Mouse (Mus musculus) stomach, embryonic 14.5 days (tissue): Measurements from ENCODE around the gene Egln1. TPM values are rescaled to one million over a fixed set of nuclear protein-coding genes. Genes with fewer than 3 reads are reported as not detected.
A peak's percentile ranks its signal among the peaks of the same experiment; 100 is the strongest.

Experiments used
- ATAC-seq: fragments of 200-750 bp; cut with Nextera tagmentation; 2 replicates; pipeline ENCODE4 v1.8.0; 2017; ENCODE audit warnings: low read depth, moderate TSS enrichment; ENCODE audit not compliant: insufficient number of reproducible peaks, insufficient read depth, low FRiP score
- H3K27ac ChIP-seq: fragments of 300-500 bp; sonication (generic); 2 replicates; pipeline ENCODE4 v1.5.1; 2014; ENCODE audit warnings: mild to moderate bottlenecking, low read length, moderate library complexity, mixed read lengths
- H3K27me3 ChIP-seq: fragments of 300-500 bp; sonication (generic); 2 replicates; pipeline ENCODE4 v1.6.1; 2014; ENCODE audit warnings: low read length, control low read depth, mixed read lengths; ENCODE audit not compliant: control insufficient read depth, insufficient read depth
- H3K36me3 ChIP-seq: fragments of 300-500 bp; sonication (generic); 2 replicates; pipeline ENCODE4 v1.6.1; 2014; ENCODE audit warnings: mild to moderate bottlenecking, control low read depth, low read length, moderate library complexity, mixed read lengths; ENCODE audit not compliant: control insufficient read depth, insufficient read depth
- H3K4me1 ChIP-seq: fragments of 300-500 bp; sonication (generic); 2 replicates; pipeline ENCODE4 v1.6.1; 2014; ENCODE audit warnings: low read length, control low read depth, mixed read lengths; ENCODE audit not compliant: control insufficient read depth, insufficient read depth
- H3K4me2 ChIP-seq: fragments of 300-500 bp; sonication (generic); replicated peaks from 2 replicates; pipeline ENCODE4 v1.6.1; 2014; ENCODE audit warnings: low read depth, low read length, control low read depth
- H3K4me3 ChIP-seq: fragments of 300-500 bp; sonication (generic); 2 replicates; pipeline ENCODE4 v1.5.1; 2014; ENCODE audit warnings: low read depth, low read length, control low read depth
- H3K9ac ChIP-seq: fragments of 300-500 bp; sonication (generic); replicated peaks from 2 replicates; pipeline ENCODE4 v1.6.1; 2014; ENCODE audit warnings: low read depth, mild to moderate bottlenecking, control low read depth, low read length, moderate library complexity, mixed read lengths
- H3K9me3 ChIP-seq: fragments of 300-500 bp; sonication (generic); 2 replicates; pipeline ENCODE4 v1.6.1; 2016; ENCODE audit warnings: low read depth, low read length, control low read depth; ENCODE audit not compliant: control insufficient read depth
- WGBS: fragments of 180-500 bp; shearing (Covaris S2); extraction: QIAGEN DNeasy Blood & Tissue Kit; methylation state at CpG from one replicate; pipeline ENCODE4 v1.1.7; 2014; 5-methylcytosine and 5-hydroxymethylcytosine counted together
- polyA plus RNA-seq: library from polyadenylated mRNA; unstranded; fragments of >200 nt; fragmentation: Nextera tagmentation; extraction: Ambion mirVana; gene quantifications from 2 replicates; pipeline ENCODE4 v1.2.1, GENCODE M21; 2014

The Egln1 gene
- 20.1 and 21.8 TPM in 2 replicates for polyA plus RNA-seq

DNA sequence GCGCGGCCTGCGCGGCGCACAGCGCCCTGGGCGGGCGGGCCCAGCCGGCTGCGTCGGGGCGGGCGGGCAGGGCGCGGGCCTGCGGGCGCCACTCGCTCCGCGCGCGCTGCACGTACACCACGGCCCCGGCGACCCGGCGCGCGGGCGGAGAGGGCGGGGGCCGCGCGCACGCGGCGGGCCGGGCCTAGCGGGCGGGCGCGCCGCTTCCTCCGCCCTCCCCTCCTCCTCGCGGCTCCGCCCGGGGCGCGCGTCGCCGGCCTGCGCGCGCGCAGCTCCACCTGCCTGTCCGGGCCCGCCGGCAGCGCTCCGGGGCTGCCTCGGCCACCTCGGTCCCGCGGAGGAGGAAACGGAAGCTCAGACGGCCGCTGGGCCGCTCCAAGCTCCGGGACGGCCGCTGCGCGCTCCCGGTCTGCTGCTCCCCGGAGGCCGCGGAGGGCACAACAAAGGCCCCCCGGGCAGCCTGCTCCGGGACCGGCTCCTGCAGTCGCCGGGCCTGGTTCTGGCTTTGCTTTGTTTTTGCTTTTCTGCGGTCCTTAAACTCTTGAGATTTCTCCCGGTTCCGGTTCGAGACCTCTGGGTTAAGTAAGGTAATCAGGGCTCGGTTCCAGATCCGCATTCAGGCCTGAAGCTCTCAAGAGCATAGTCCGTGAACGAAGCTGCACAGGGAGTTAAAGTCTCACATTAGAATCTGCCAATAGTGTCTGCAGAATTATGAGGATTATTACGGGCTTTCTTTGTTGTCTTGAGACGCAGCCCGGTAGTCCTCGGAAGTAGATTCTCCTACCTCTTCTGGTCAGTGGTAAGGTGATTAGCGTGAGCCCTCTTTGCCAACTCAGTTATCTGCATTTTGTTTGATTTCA, at the start of gene Egln1:
Gene Egln1 (minus strand): TSS at position 116 of the 860 bp plus-strand sequence.
- Histone ChIP-seq H3K4me1 (peaks cover 14% of the 10 kb centered on the region; the same call in 1 of the 2 replicates), H3K4me3 (peak within 1 kb of the TSS; percentile 86), H3K9me3 (no peaks in the 10 kb centered on the region), H3K4me2 (peak within 1 kb of the TSS; percentile 84), H3K27me3 (no peaks in the 10 kb centered on the region), H3K9ac (peak within 1 kb of the TSS; percentile 95), H3K27ac (peak within 1 kb of the TSS; percentile 97), H3K36me3 (no peaks in the 10 kb centered on the region; the same call in 1 of the 2 replicates)
- peak; percentile 83 for ATAC-seq
- 1% methylated on average over 46 of the region's 98 CpGs for WGBS

- Histone ChIP-seq H3K9ac (no peak overlapping the region), H3K36me3 (no peaks in the 10 kb centered on the region), H3K4me2 (no peak overlapping the region), H3K27me3 (no peaks in the 10 kb centered on the region), H3K9me3 (no peaks in the 10 kb centered on the region), H3K27ac (no peak overlapping the region), H3K4me1 (no peaks in the 10 kb centered on the region), H3K4me3 (no peak overlapping the region)
- no peak for ATAC-seq
- 58% methylated on average over 2 of the region's 2 CpGs for WGBS
These were observed 46.7 kb upstream of the Egln1 start for GRCm38 (mm10) chr8:124995776-124996175.

DNA sequence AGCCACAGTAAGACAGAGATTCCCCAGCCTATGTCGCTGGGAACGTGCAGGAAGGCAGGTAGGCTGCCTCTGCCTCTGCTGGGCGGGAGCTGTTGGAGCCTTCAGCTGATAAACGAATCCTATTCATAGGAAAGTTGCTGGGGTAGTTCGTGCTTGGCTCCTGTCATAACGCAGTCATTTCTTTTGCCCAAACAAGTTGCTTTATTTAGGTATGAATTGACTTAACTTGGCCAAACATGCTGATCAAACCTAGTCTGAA, 42.5 kb upstream of the Egln1 start:
- no peak overlapping the region for H3K9ac ChIP-seq
- H3K27ac ChIP-seq = no peak overlapping the region; the same call in 1 of the 2 replicates
- peak overlapping the region; percentile 24 for H3K4me2 ChIP-seq
- no peaks in the 10 kb centered on the region for H3K27me3 ChIP-seq
- H3K4me1 ChIP-seq = no peaks in the 10 kb centered on the region
- 19% methylated on average over 6 of the region's 6 CpGs for WGBS
- peak overlapping the region; percentile 12; the same call in 1 of the 2 replicates for H3K4me3 ChIP-seq
- no peaks in the 10 kb centered on the region for H3K36me3 ChIP-seq
- peak; percentile 53; the same call in 1 of the 2 replicates for ATAC-seq
- H3K9me3 ChIP-seq = no peaks in the 10 kb centered on the region

- ATAC-seq = 0 out of 2 replicates have a peak, but pooled peaks have one; percentile 28
- peak overlapping the region; percentile 24 for H3K4me2 ChIP-seq
- no peak overlapping the region for H3K9ac ChIP-seq
- H3K27me3 ChIP-seq = no peaks in the 10 kb centered on the region
- no peaks in the 10 kb centered on the region for H3K36me3 ChIP-seq
- H3K4me1 ChIP-seq = no peaks in the 10 kb centered on the region
- 9% methylated on average over 17 of the region's 17 CpGs for WGBS
- H3K9me3 ChIP-seq = no peaks in the 10 kb centered on the region
- peak overlapping the region; percentile 12; the same call in 1 of the 2 replicates for H3K4me3 ChIP-seq
- no peak overlapping the region; the same call in 1 of the 2 replicates for H3K27ac ChIP-seq
These were observed 42.0 kb upstream of the Egln1 start for GRCm38 (mm10) chr8:124990923-124991667.

DNA sequence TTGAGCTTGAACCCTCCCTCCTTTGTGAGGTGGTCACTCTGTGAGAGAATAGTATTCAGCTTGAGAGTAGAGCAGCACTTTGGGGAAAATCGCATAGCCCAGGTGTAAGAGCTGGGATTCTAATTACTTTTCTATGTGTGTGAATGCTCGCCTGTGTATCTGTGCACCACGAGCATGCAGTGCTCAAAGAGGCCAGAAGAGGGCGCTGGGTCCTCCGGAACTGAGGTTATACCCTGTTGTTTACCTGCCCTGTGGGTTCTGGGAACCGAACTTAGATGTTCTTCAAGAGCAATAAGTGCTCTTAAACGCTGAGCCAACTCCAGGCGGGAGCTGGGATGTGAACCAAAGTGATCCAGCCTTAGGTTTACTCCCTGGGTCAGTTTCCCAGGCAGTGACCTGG, 31.7 kb upstream of the Egln1 start:
- H3K27ac ChIP-seq = no peak overlapping the region
- no peak overlapping the region for H3K9ac ChIP-seq
- H3K27me3 ChIP-seq = no peaks in the 10 kb centered on the region
- WGBS = 83% methylated on average over 8 of the region's 8 CpGs
- no peaks in the 10 kb centered on the region for H3K36me3 ChIP-seq
- no peak overlapping the region for H3K4me2 ChIP-seq
- ATAC-seq = no peak
- no peaks in the 10 kb centered on the region for H3K9me3 ChIP-seq
- H3K4me1 ChIP-seq = no peaks in the 10 kb centered on the region
- no peak overlapping the region for H3K4me3 ChIP-seq

DNA sequence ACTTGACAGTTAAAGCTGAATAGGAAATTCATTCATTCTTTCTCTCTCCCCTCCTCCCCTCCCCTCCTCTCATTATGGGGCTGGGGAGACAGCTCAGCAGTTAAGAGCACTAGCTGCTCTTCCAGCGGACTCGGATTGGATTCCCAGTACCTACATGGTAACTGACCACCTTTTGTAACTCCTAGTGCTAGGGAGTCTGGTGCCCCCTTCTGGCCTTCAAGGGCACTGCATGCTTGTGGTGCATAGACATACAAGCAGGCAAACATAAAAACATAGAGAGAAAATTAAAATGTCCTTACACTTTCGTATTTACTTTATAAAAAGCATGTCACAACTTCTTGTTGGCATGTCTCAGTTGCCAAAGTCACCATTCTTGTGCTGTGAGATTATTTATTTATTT, 30.9 kb upstream of the Egln1 start:
- 87% methylated on average over 3 of the region's 3 CpGs for WGBS
- Histone ChIP-seq H3K27me3 (no peaks in the 10 kb centered on the region), H3K9ac (no peak overlapping the region), H3K4me3 (no peak overlapping the region), H3K4me1 (no peaks in the 10 kb centered on the region), H3K9me3 (no peaks in the 10 kb centered on the region), H3K4me2 (no peak overlapping the region), H3K27ac (no peak overlapping the region), H3K36me3 (no peaks in the 10 kb centered on the region)
- no peak for ATAC-seq

- Histone ChIP-seq H3K4me2 (no peak overlapping the region), H3K27me3 (no peaks in the 10 kb centered on the region), H3K27ac (no peak overlapping the region), H3K36me3 (no peaks in the 10 kb centered on the region), H3K4me3 (no peak overlapping the region), H3K9me3 (no peaks in the 10 kb centered on the region), H3K9ac (no peak overlapping the region), H3K4me1 (no peaks in the 10 kb centered on the region)
- 75% methylated on average over 7 of the region's 7 CpGs for WGBS
- no peak for ATAC-seq
These were observed 28.9 kb upstream of the Egln1 start for GRCm38 (mm10) chr8:124978026-124978425.

DNA sequence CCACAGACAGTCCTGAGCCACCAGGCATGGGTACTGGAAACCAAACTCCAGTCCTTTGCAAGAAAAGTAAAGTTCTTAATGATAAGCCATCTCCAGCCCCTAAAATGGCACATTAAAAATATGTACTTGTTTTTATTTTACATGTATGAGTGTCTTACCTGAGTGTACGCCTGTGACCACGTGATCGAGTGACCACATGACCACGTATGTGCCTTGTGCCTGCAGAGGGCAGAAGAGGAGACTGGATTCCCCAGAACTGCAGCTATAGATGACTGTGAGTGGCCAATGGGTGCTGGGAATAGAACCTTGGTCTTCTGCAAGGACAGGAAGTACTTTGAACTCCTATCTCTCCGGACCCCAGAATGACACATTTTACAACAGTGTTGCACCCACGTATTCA, 27.1 kb upstream of the Egln1 start:
- H3K27me3 ChIP-seq = no peaks in the 10 kb centered on the region
- 0 out of 2 replicates have a peak, but pooled peaks cover 3% of the 10 kb centered on the region for H3K9me3 ChIP-seq
- no peak overlapping the region for H3K9ac ChIP-seq
- H3K4me2 ChIP-seq = no peak overlapping the region
- no peak for ATAC-seq
- no peaks in the 10 kb centered on the region for H3K4me1 ChIP-seq
- WGBS = 92% methylated on average over 6 of the region's 6 CpGs
- H3K36me3 ChIP-seq = no peaks in the 10 kb centered on the region
- H3K27ac ChIP-seq = no peak overlapping the region
- no peak overlapping the region for H3K4me3 ChIP-seq
